Mouse (Mus musculus) small intestine, adult 2 months (tissue): ENCODE measurements around the gene Ahcyl1.

Source experiments
- CTCF ChIP-seq: fragments of 200-500 bp; IDR thresholded peaks from 2 replicates; pipeline ENCODE4 v1.5.1; 2012; ENCODE audit warnings: low read depth, mild to moderate bottlenecking, control low read depth, inconsistent platforms, low read length, moderate library complexity, mixed read lengths; ENCODE audit not compliant: insufficient replicate concordance, insufficient read length; ENCODE audit errors: extremely low read depth
- POLR2A ChIP-seq: fragments of 200-500 bp; IDR thresholded peaks from 2 replicates; pipeline ENCODE4 v1.6.1; 2012; ENCODE audit warnings: low read depth, mild to moderate bottlenecking, control low read depth, inconsistent platforms, low read length, moderate library complexity

DNA sequence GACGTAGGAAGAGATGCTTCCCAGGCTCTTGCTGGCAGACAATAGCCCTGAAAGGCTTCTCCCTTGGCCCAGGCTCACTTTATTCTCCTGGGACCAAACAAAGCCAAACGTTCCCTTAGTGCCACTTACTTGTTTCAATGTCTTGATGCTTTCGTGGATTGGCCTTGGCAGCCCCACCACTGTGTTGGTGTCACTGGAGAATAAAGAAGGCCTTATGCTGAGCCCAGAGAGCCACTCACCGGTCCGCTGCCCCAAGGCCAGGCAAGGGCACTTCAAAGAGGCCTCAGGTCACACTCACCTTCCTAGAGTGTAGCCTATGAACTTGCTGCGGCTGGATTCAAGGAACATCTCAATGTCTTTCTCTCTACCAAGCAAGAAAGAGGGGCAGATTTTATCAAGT is 76.4 kb downstream of the Ahcyl1 start:
- TF ChIP-seq POLR2A (no peak), CTCF (no peak)
